Mouse (Mus musculus) B cell, adult 2 months (primary cell): ENCODE data around the gene Tenm4.

ENCODE experiments used
- DNase-seq, 2 experiments: peaks; one replicate each; pipeline ENCODE4 v3.0.0; 2022

Tenm4 gene

DNA sequence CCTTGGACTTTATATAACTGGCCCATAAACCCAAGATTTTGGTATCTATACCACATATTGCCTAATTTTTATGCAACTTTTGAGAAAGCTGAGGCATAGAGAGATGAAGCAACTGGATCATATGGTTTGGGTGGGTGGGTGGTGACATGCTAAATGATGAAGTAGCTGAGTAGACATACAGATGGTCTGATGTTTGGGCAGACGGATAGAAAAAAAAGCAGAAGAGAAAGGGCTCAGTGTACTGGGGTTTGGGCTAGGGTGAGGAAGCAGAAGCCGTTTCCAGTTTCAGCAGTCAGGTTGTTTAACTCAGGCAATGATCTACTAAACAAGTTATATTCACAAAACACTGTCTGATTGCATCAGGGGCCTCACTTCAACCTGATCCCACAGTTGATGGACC, 619.3 kb downstream of the Tenm4 start:
- DNase-seq = no peak

GRCm38 (mm10) chr7:96792456-96793229, 621.6 kb downstream of the Tenm4 start:
- DNase-seq = no peak

- no peak for DNase-seq
These were observed 625.1 kb downstream of the Tenm4 start for GRCm38 (mm10) chr7:96796033-96796741.

DNA sequence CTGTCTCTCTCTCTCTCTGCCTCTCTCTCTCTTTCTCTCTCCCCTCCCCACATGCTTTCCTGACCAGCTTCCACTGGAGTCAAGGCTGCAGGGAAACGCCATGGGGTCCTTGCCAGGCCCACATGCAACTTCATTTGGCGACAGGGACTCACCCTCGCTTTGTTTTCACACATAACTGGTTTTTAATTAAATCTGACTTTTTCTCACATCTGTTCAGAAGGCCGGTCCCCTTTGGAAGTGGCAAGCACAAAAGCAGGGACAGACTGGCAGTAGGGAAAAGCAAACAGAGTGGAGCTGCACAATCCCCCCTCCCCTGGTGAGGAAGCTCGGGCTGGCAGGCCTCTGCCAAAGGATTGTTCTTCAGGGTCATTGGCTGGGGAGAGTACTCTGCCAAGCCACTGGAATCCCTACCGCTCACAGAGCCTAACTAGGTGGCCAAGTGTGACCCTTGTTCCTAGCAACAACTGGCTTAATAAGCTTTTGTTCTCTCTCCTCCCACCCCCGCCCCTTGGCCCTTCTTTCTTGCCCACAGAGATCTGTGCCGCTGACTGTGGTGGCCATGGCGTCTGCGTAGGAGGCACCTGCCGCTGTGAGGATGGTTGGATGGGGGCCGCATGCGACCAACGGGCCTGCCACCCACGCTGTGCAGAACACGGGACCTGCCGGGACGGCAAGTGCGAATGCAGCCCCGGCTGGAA, 625.9 kb downstream of the Tenm4 start:
- DNase-seq = no peak

GRCm38 (mm10) chr7:96797716-96798332, 626.8 kb downstream of the Tenm4 start:
- DNase-seq = no peak

DNA sequence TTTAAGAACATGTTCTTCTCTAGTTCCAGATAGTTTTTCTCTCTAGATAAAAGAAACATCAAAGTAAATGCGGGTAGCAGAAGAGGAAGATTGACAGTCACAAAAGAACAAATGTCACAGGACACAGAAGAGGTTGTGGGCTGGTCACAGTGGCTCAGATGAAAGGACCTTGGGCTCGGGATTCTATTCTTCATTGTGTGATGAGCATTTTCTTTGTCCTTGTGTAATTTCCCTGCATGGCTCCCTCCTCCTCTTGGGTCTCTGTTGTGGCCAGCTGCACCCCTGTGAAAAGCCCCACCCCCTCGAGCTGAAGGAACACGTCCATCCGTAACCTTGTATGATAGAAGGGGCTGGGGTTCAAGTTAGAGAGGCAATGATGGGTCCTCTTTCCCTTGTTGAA, 628.8 kb downstream of the Tenm4 start:
- no peak for DNase-seq

GRCm38 (mm10) chr7:96801368-96801767, 630.3 kb downstream of the Tenm4 start:
- no peak for DNase-seq

DNA sequence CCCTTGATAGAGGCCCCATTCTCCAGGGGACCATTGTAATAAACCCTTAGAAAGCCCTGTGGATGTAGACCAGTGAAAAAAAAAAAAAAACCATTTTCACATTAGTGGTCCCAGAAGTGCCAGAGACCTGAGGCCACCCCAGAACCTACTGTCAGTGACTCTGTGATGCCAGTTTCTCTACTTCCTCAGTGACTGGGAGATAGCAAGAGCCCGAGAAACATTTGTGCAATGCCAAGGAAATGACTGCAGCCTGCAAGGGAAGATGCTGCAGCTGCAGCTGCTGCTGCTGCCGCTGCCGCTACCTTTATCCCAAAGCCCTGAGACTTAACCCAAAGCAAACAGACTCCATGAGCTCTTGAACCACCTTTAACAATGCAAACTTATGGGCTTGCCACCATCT, 631.2 kb downstream of the Tenm4 start:
- DNase-seq = no peak

DNA sequence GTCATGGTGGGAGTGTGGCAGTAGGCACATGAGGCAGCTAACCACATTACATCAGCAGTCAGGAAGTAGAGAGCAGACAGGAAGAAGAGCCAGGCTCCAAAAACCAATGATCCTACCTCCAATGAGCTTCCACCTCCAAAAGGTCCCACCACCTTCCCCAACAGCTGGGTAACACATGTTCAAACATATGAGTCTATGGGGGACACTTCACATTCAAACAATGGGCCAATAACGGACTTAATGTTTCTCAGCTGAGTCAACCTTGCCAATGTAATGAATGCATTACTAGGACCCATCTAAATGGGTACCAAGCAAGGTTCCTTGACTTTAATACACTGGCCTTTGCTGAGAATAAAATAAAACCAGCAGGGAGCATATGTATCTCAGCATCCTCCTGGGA, 635.5 kb downstream of the Tenm4 start:
- no peak for DNase-seq

- no peak for DNase-seq
These were observed 636.4 kb downstream of the Tenm4 start for GRCm38 (mm10) chr7:96807281-96808058.

- no peak for DNase-seq
These were observed 637.1 kb downstream of the Tenm4 start for GRCm38 (mm10) chr7:96808059-96808646.

GRCm38 (mm10) chr7:96811691-96812090, 640.6 kb downstream of the Tenm4 start:
- no peak for DNase-seq

- no peak for DNase-seq
These were observed 642.0 kb downstream of the Tenm4 start for GRCm38 (mm10) chr7:96813036-96813435.

DNA sequence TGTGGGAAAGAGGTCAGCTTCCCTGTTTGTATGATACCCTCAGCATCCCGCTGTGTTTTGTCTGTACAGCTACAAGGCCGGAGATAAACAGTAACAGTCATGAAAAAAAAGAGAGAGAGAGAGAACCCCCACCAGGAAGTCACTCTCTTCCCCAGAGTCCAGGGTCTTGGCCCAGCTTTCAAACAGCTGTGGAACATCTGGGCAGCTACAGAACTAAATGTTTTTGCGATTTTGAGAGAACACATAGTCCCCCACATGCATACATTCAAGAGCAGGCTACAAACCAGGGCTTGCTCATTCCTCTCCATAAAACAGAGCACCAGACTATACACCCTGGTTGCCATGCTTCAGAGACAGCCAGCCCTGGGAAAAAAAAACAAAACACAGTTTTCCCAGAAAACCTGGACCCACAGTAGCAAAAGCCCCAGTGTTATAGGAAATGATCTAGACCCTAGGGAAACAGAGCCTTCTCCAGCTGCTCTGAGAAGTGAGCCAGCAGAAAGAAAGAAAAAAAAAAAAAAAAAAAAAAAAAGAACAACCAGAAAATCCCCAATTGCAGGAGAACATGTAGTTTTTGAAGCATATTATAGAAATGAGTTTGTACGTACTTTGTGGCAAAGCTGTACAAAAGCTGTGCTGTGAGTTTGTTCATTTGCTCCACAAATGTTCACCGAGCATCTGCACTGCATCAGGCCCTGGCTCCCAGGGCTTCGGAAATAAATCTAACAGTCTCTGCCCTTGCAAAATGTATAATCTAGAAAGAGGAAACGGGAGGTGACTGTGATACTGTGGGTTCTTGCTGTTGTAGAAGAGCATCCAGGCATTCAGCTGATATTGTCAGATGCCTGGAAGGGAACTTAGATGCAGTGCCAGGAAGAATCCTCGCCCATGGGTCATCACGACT, 642.7 kb downstream of the Tenm4 start:
- DNase-seq = no peak

GRCm38 (mm10) chr7:96814581-96814980, 643.5 kb downstream of the Tenm4 start:
- no peak for DNase-seq

DNA sequence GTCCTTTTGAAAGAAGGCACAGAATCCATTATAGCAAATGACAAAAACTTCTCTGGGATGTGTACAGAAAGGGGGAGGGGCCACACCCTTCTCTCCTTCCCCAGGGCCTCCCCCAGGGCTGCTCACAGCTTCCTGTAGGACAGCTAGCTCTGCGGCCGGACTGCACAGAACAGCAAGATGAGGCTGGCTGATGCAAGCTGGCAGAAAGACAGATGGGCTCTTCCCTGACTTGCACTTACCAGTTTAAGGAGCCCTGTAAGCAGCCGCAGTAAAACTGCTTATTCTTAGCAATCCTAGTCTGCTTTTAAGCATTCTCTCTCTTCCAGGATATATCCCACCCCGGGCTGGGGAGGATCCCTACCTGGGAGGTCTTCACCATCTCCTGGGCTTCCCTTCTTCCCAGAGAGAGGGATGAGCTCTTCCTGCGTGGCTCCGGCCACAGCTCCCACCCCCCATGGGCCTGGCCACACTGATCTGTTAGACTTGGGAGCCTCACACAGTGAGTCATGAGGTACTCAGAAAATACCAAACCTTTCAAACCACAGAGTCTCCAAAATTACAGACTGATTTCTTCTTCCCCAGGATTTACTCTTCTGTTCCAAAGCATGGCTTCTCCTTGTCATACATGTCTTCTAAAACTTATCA, 646.1 kb downstream of the Tenm4 start:
- DNase-seq = no peak

DNA sequence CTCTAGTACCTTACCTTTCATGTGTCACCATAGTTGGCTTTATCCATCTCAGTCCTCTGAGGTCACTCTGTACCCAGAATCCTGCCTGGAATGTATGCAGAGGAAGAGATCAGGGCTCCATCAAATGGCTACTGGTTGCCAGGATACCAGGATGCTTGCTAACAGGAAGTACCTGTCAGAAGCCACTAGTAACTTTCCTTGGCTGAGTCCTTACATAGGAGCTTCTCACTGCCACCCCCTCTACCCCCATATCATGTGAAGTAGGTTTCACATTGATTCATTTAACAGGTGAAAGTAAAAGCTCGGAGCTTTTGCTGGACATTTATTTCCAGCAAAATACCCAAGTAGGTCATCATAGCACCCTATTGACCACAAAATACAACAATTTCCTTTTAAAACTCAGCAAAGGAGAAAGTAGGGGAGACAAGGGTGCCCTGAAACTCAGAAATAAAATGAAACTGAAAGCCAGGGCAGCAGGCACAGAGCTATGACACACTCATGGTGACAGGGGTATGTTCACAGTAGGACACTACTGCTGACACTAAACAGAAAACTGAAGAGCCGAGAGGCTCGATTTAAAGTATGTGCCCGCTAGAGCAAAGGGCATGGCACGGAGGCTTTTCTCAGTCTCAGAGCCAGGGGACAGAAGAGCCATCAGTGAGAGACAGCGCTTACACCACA, 647.3 kb downstream of the Tenm4 start:
- DNase-seq = no peak

DNA sequence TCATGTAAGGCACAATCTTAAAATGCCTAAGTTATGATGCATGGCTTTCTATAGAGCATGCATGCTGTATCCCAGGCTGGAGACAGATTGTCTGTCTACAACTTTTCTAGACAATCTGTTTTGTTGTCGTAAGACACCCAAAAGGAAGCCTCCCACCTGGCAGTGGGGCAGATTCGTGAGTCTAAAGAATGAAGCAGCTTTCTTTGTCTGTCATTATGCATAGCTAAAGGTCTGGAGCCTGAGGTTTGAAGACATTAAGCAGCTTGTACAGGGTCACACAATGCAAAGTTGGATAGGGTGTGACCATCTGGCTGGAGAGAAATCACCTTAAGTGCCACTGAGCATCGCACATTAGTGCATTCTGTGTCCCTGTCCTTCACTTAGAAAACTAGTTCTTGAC, 648.5 kb downstream of the Tenm4 start:
- DNase-seq = no peak

- DNase-seq = no peak
These were observed 649.3 kb downstream of the Tenm4 start for GRCm38 (mm10) chr7:96820343-96820742.

DNA sequence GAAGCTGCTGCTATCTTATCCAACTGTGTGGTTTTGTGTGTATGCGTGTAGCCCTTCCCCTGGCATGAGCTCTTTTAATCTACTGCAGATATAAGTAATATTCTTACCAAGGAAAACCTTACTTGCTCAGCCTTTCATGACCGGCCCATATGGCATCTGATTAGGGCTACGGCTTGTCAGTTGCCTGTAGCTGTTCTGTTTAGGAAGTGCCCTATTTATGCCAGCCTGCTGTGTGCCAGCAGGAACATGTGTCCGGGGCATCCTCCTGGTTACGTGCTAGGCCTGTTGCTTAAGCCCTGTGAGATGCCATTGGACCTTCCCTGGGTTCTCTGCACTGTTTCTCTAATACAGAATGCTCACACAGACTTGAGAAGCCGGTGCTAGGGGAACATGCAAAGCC, 655.1 kb downstream of the Tenm4 start:
- no peak for DNase-seq
